Mouse (Mus musculus): ENCODE measurements around the gene Gnpat. TPM values are rescaled to one million over a fixed set of nuclear protein-coding genes. Genes with fewer than 3 reads are reported as not detected.
"Not testable (repeated sequence)": the region's sequence is repeated elsewhere in the genome, so short reads cannot be mapped to it uniquely, and the experiment has no call there.

Gnpat gene
- polyA plus RNA-seq, 1 experiment from 2014 or later = 74.1 TPM

- no peak overlapping the region for H3K4me3 ChIP-seq (ENCODE audit: low read depth, low read length)
- WGBS = 96% methylated on average over 2 of the region's 2 CpGs
- no peak overlapping the region for H3K27ac ChIP-seq (ENCODE audit: low read length)
- ATAC-seq = no peak
- no peaks in the 10 kb centered on the region for H3K9me3 ChIP-seq (replicated peaks; ENCODE audit: control insufficient read depth, low read length, poor library complexity, severe bottlenecking)
- peaks cover 21% of the 10 kb centered on the region for H3K36me3 ChIP-seq (ENCODE audit: control insufficient read depth, insufficient read depth, low read length)
- no peaks in the 10 kb centered on the region for H3K4me1 ChIP-seq (ENCODE audit: control insufficient read depth, insufficient read depth, low read length)
- H3K9ac ChIP-seq (ENCODE audit: low read depth, low read length) = no peak overlapping the region
- H3K4me2 ChIP-seq (ENCODE audit: low read length) = no peak overlapping the region
- H3K27me3 ChIP-seq (ENCODE audit: control insufficient read depth, insufficient read depth, low read depth, low read length) = no peaks in the 10 kb centered on the region
These were observed 24.9 kb upstream of the Gnpat start for GRCm38 (mm10) chr8:124837956-124838355.

GRCm38 (mm10) chr8:124839371-124839770 is 23.5 kb upstream of the Gnpat start:
- peaks cover 21% of the 10 kb centered on the region for H3K36me3 ChIP-seq (ENCODE audit: control insufficient read depth, insufficient read depth, low read length)
- H3K4me1 ChIP-seq (ENCODE audit: control insufficient read depth, insufficient read depth, low read length) = no peaks in the 10 kb centered on the region
- H3K9me3 ChIP-seq (replicated peaks; ENCODE audit: control insufficient read depth, low read length, poor library complexity, severe bottlenecking) = no peaks in the 10 kb centered on the region
- H3K4me3 ChIP-seq (ENCODE audit: low read depth, low read length) = no peak overlapping the region
- 93% methylated on average over 10 of the region's 10 CpGs for whole genome bisulfite sequencing
- H3K27me3 ChIP-seq (ENCODE audit: control insufficient read depth, insufficient read depth, low read depth, low read length) = no peaks in the 10 kb centered on the region
- no peak overlapping the region for H3K4me2 ChIP-seq (ENCODE audit: low read length)
- H3K9ac ChIP-seq (ENCODE audit: low read depth, low read length) = no peak overlapping the region
- no peak for ATAC-seq
- H3K27ac ChIP-seq (ENCODE audit: low read length) = no peak overlapping the region

DNA sequence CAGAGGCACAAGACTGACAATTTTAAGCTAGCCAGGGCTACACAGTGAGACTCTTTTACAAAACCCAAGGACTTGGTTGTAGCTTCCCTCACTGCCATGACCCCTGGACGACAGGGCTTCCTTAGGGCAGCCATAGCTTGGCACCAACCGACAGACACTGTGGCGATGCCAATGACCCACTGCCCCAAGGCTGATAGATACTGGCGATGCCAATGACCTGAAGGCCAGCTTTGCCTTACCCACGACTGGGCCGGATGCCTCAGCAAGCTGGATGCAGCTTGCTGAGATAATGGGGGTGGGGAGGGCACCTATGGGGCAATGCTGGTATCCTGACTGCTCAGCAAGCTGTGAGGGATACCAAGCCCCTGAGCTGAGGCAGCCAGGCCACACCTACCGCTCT is 21.9 kb upstream of the Gnpat start:
- H3K36me3 ChIP-seq (ENCODE audit: control insufficient read depth, insufficient read depth, low read length) = peaks cover 21% of the 10 kb centered on the region
- WGBS = 96% methylated on average over 7 of the region's 7 CpGs
- H3K9ac ChIP-seq (ENCODE audit: low read depth, low read length) = no peak overlapping the region
- no peaks in the 10 kb centered on the region for H3K27me3 ChIP-seq (ENCODE audit: control insufficient read depth, insufficient read depth, low read depth, low read length)
- no peaks in the 10 kb centered on the region for H3K9me3 ChIP-seq (replicated peaks; ENCODE audit: control insufficient read depth, low read length, poor library complexity, severe bottlenecking)
- H3K27ac ChIP-seq (ENCODE audit: low read length) = no peak overlapping the region
- no peak overlapping the region for H3K4me2 ChIP-seq (ENCODE audit: low read length)
- no peaks in the 10 kb centered on the region for H3K4me1 ChIP-seq (ENCODE audit: control insufficient read depth, insufficient read depth, low read length)
- no peak overlapping the region for H3K4me3 ChIP-seq (ENCODE audit: low read depth, low read length)
- no peak for ATAC-seq

DNA sequence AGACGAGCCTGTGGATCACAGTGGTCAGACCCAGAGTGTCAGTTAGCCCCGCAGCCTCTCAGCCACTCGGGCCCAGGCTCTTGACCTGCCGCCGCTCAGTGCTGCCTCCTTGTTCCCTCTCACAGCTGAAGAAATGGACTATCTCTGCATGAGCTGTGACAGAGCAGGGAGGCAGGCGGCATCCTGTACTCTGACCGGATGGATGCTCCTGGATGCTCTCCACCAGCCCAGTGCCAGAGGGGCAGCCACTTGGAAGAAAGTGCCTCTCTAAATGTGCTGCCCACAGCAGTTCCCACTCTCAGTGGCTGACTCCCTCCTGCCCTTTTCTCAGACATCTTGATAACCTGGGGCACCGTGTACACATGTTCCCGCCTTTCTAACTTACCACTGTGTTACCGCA is 21.1 kb upstream of the Gnpat start:
- no peaks in the 10 kb centered on the region for H3K4me1 ChIP-seq (ENCODE audit: control insufficient read depth, insufficient read depth, low read length)
- no peak for ATAC-seq
- no peak overlapping the region for H3K4me2 ChIP-seq (ENCODE audit: low read length)
- no peak overlapping the region for H3K27ac ChIP-seq (ENCODE audit: low read length)
- H3K9me3 ChIP-seq (replicated peaks; ENCODE audit: control insufficient read depth, low read length, poor library complexity, severe bottlenecking) = no peaks in the 10 kb centered on the region
- WGBS = 90% methylated on average over 10 of the region's 10 CpGs
- H3K36me3 ChIP-seq (ENCODE audit: control insufficient read depth, insufficient read depth, low read length) = peaks cover 21% of the 10 kb centered on the region
- H3K27me3 ChIP-seq (ENCODE audit: control insufficient read depth, insufficient read depth, low read depth, low read length) = no peaks in the 10 kb centered on the region
- H3K9ac ChIP-seq (ENCODE audit: low read depth, low read length) = no peak overlapping the region
- H3K4me3 ChIP-seq (ENCODE audit: low read depth, low read length) = no peak overlapping the region

DNA sequence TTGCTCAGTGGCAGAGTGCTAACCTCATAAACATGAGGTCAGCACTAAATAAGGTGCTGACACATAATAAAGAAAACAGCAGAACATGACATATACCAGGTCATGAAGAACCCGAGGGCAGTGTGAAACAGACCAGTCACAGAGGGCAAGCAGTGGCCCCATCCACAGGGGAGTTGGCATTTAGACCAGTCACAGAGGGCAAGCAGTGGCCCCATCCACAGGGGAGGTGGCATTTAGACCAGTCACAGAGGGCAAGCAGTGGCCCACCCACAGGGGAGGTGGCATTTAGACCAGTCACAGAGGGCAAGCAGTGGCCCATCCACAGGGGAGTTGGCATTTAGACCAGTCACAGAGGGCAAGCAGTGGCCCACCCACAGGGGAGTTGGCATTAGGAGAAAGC is 19.9 kb upstream of the Gnpat start:
- not testable (repeated sequence) for H3K9me3 ChIP-seq (replicated peaks; ENCODE audit: control insufficient read depth, low read length, poor library complexity, severe bottlenecking); H3K4me2 ChIP-seq (ENCODE audit: low read length); H3K4me1 ChIP-seq (ENCODE audit: control insufficient read depth, insufficient read depth, low read length); H3K27me3 ChIP-seq (ENCODE audit: control insufficient read depth, insufficient read depth, low read depth, low read length); H3K9ac ChIP-seq (ENCODE audit: low read depth, low read length); ATAC-seq; H3K27ac ChIP-seq (ENCODE audit: low read length); H3K4me3 ChIP-seq (ENCODE audit: low read depth, low read length)
- peaks cover 21% of the 10 kb centered on the region for H3K36me3 ChIP-seq (ENCODE audit: control insufficient read depth, insufficient read depth, low read length)
- WGBS = 92% methylated on average over 1 of the region's 1 CpGs

DNA sequence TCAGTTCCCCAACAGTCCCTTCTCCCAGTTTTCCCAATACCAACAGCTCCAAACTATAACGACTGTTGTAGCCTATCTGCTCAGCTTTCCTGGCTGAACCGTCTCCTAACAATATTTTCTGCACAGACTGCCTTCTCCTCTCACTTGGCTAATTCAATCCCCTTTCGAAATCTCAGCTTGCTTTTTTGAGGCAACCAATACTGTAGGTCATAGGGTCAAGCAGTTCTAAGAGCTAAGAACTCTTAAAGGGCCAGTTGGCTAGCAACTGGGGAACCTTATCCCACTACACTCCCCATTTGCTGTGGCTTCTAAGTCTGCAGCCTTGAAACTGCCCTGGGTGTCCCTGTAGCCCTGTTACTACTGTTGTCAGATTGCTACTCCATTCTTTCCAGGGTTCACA is 17.7 kb upstream of the Gnpat start:
- ATAC-seq = no peak
- WGBS = 71% methylated on average over 3 of the region's 3 CpGs
- H3K27ac ChIP-seq (ENCODE audit: low read length) = no peak overlapping the region
- no peaks in the 10 kb centered on the region for H3K9me3 ChIP-seq (replicated peaks; ENCODE audit: control insufficient read depth, low read length, poor library complexity, severe bottlenecking)
- no peak overlapping the region for H3K4me3 ChIP-seq (ENCODE audit: low read depth, low read length)
- H3K4me1 ChIP-seq (ENCODE audit: control insufficient read depth, insufficient read depth, low read length) = no peaks in the 10 kb centered on the region
- no peak overlapping the region for H3K9ac ChIP-seq (ENCODE audit: low read depth, low read length)
- no peaks in the 10 kb centered on the region for H3K27me3 ChIP-seq (ENCODE audit: control insufficient read depth, insufficient read depth, low read depth, low read length)
- H3K4me2 ChIP-seq (ENCODE audit: low read length) = no peak overlapping the region
- H3K36me3 ChIP-seq (ENCODE audit: control insufficient read depth, insufficient read depth, low read length) = peaks cover 10% of the 10 kb centered on the region

DNA sequence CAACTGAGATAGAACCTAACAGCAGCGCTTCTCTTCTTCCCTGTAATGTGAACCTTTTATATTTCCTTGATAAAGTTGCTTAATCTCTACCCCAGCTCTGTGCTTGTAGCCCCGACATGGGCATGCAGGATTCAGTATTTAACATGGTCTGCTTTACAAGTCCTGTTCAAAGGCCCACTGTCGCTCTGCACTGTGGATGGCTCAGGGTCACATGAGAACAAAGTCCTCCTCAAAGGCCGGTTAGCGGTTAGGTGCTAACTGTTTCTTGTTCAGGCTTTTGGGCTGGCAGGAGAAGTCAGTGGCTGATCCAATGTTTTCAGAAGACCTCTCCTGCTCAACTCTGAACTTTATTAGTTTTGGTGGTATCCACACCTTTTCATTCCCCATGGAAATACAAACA is 17.3 kb upstream of the Gnpat start:
- Histone ChIP-seq H3K27me3 (ENCODE audit: control insufficient read depth, insufficient read depth, low read depth, low read length) (no peaks in the 10 kb centered on the region), H3K4me1 (ENCODE audit: control insufficient read depth, insufficient read depth, low read length) (no peaks in the 10 kb centered on the region), H3K27ac (ENCODE audit: low read length) (no peak overlapping the region), H3K9ac (ENCODE audit: low read depth, low read length) (no peak overlapping the region), H3K9me3 (replicated peaks; ENCODE audit: control insufficient read depth, low read length, poor library complexity, severe bottlenecking) (no peaks in the 10 kb centered on the region), H3K4me2 (ENCODE audit: low read length) (no peak overlapping the region), H3K36me3 (ENCODE audit: control insufficient read depth, insufficient read depth, low read length) (peaks cover 7% of the 10 kb centered on the region), H3K4me3 (ENCODE audit: low read depth, low read length) (no peak overlapping the region)
- WGBS = 96% methylated on average over 5 of the region's 5 CpGs
- no peak for ATAC-seq

- Histone ChIP-seq H3K4me2 (ENCODE audit: low read length) (no peak overlapping the region), H3K9ac (ENCODE audit: low read depth, low read length) (no peak overlapping the region), H3K4me3 (ENCODE audit: low read depth, low read length) (no peak overlapping the region), H3K4me1 (ENCODE audit: control insufficient read depth, insufficient read depth, low read length) (no peaks in the 10 kb centered on the region), H3K27ac (ENCODE audit: low read length) (no peak overlapping the region), H3K36me3 (ENCODE audit: control insufficient read depth, insufficient read depth, low read length) (peaks cover 37% of the 10 kb centered on the region), H3K9me3 (replicated peaks; ENCODE audit: control insufficient read depth, low read length, poor library complexity, severe bottlenecking) (peaks cover 16% of the 10 kb centered on the region; the same call in 1 of the 2 replicates), H3K27me3 (ENCODE audit: control insufficient read depth, insufficient read depth, low read depth, low read length) (no peaks in the 10 kb centered on the region)
- no peak for ATAC-seq
- WGBS = 94% methylated on average over 1 of the region's 1 CpGs
These were observed 9.3 kb upstream of the Gnpat start for GRCm38 (mm10) chr8:124853511-124853910.

DNA sequence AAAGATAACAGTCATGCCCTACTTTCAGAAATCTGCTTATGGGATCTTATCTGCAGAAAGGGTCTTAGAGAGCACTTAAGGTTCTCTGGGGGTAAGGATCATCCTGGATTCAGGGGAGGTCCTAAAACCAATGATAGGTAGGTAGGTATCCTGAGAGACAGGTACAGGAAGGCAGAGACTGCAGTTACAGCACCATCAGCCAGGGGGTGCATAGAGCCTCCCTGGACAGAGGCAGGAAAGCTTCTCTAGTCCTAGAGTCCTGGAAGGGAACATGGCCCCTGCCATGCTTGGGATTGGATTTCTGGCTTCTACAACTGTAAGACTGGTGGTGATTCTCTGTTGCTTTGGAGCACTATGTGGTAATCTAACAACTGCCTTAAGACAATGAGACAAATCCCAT is 3.4 kb upstream of the Gnpat start:
- no peak overlapping the region for H3K4me2 ChIP-seq (ENCODE audit: low read length)
- H3K9ac ChIP-seq (ENCODE audit: low read depth, low read length) = no peak overlapping the region
- no peaks in the 10 kb centered on the region for H3K27me3 ChIP-seq (ENCODE audit: control insufficient read depth, insufficient read depth, low read depth, low read length)
- no peak overlapping the region for H3K4me3 ChIP-seq (ENCODE audit: low read depth, low read length)
- H3K9me3 ChIP-seq (replicated peaks; ENCODE audit: control insufficient read depth, low read length, poor library complexity, severe bottlenecking) = peaks cover 14% of the 10 kb centered on the region; the same call in 1 of the 2 replicates
- no peak overlapping the region for H3K27ac ChIP-seq (ENCODE audit: low read length)
- H3K4me1 ChIP-seq (ENCODE audit: control insufficient read depth, insufficient read depth, low read length) = peaks cover 11% of the 10 kb centered on the region
- ATAC-seq = no peak
- H3K36me3 ChIP-seq (ENCODE audit: control insufficient read depth, insufficient read depth, low read length) = peaks cover 25% of the 10 kb centered on the region

DNA sequence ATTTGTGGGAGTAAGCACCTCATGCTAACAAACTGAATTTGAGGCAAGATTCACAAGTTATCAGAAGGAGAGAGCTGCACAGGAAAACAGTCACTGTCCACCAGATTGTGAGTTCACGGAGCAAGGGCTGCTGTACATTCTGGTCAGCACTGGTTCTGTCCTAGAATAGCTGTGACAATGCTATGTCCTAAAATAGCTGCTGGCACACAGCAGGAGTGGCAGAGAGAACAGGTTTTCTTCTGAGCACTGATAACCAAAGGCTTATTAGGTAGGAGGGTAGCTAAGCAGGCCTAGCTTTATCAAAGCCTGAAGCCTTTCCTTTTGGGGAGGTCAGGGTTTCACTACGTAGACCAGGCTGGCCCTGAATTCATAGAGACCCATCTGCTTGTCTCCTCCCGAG is 2.6 kb upstream of the Gnpat start:
- Histone ChIP-seq H3K36me3 (ENCODE audit: control insufficient read depth, insufficient read depth, low read length) (peaks cover 18% of the 10 kb centered on the region), H3K9me3 (replicated peaks; ENCODE audit: control insufficient read depth, low read length, poor library complexity, severe bottlenecking) (peaks cover 7% of the 10 kb centered on the region; the same call in 1 of the 2 replicates)

More for the DNA sequence above, 2.6 kb upstream of the Gnpat start:
- no peak overlapping the region for H3K4me2 ChIP-seq (ENCODE audit: low read length)
- H3K4me1 ChIP-seq (ENCODE audit: control insufficient read depth, insufficient read depth, low read length) = peaks cover 11% of the 10 kb centered on the region
- H3K4me3 ChIP-seq (ENCODE audit: low read depth, low read length) = no peak overlapping the region
- WGBS = 97% methylated on average over 3 of the region's 3 CpGs
- no peak overlapping the region for H3K27ac ChIP-seq (ENCODE audit: low read length)
- no peak for ATAC-seq
- H3K9ac ChIP-seq (ENCODE audit: low read depth, low read length) = no peak overlapping the region
- no peaks in the 10 kb centered on the region for H3K27me3 ChIP-seq (ENCODE audit: control insufficient read depth, insufficient read depth, low read depth, low read length)

Data from midbrain, embryonic 16.5 days (tissue).